8 mouse cellular contexts compared by ENCODE assay signal in the genomic region with DNA sequence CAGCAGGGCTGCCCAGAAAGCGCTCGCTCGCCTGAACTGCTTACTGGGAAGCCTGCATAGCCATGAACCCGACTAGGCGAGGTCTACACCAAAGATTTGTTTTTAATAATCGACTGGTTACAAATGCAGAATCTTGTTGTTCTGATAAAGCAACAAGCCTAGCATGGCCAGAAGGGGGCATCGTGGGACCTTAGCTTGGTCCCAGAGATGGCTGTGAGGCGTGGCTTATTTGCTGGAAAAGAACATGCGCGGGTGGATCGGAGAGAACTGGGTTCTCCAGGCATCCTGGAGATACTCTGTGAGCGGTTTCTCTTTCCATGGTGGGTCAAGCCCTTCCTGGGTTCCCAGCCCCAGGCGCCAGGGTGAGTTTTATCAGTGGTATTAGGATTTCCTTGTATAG. TPM values are rescaled to one million over a fixed set of nuclear protein-coding genes. Genes with fewer than 3 reads are reported as not detected.
A peak's percentile ranks its signal among the peaks of the same experiment; 100 is the strongest.
DNase-seq lines count a peak whose midpoint lies in the region; ATAC-seq and TF ChIP-seq lines count a peak whose summit lies in the region.

No protein-coding gene starts in this region.

- ATAC-seq in forebrain, embryonic 11.5 days (replicated peaks; ENCODE audit: low FRiP score), result no peak
- ATAC-seq in common myeloid progenitor, adult 5-6 weeks (replicated peaks; ENCODE audit: low read depth, poor library complexity, severe bottlenecking), result peak; percentile 36; the same call in 1 of the 2 replicates
- no peak for ATAC-seq in heart, postnatal 0 days (ENCODE audit: insufficient read depth, low read depth)
- ATAC-seq in midbrain, embryonic 16.5 days, result no peak

- 34% methylated on average over 13 of the region's 13 CpGs for WGBS in forebrain, embryonic 11.5 days
- WGBS in forebrain, embryonic 10.5 days, result 43% methylated on average over 13 of the region's 13 CpGs
- WGBS in heart, postnatal 0 days, result 33% methylated on average over 13 of the region's 13 CpGs
- 30% methylated on average over 13 of the region's 13 CpGs for WGBS in midbrain, embryonic 16.5 days

- no peaks in the 10 kb centered on the region for H3K27me3 ChIP-seq in forebrain, embryonic 11.5 days (ENCODE audit: control insufficient read depth, insufficient read depth, low read length)
- no peaks in the 10 kb centered on the region for H3K27me3 ChIP-seq in forebrain, embryonic 10.5 days (ENCODE audit: poor library complexity, severe bottlenecking)
- no peaks in the 10 kb centered on the region for H3K27me3 ChIP-seq in heart, postnatal 0 days (ENCODE audit: control insufficient read depth, insufficient read depth, low read length)
- H3K27me3 ChIP-seq in midbrain, embryonic 16.5 days (ENCODE audit: control insufficient read depth, insufficient read depth, low read depth, low read length), result no peaks in the 10 kb centered on the region

- no peaks in the 10 kb centered on the region for H3K36me3 ChIP-seq in forebrain, embryonic 11.5 days (ENCODE audit: control insufficient read depth, insufficient read depth, low read length)
- no peaks in the 10 kb centered on the region for H3K36me3 ChIP-seq in forebrain, embryonic 10.5 days (replicated peaks)
- H3K36me3 ChIP-seq in heart, postnatal 0 days (replicated peaks; ENCODE audit: control insufficient read depth, insufficient read depth, low read length), result no peaks in the 10 kb centered on the region
- no peaks in the 10 kb centered on the region for H3K36me3 ChIP-seq in midbrain, embryonic 16.5 days (ENCODE audit: control insufficient read depth, insufficient read depth, low read length)

- H3K4me2 ChIP-seq in forebrain, embryonic 11.5 days (ENCODE audit: low read depth, low read length, severe bottlenecking), result no peak overlapping the region
- H3K4me2 ChIP-seq in heart, postnatal 0 days (ENCODE audit: low read depth, low read length), result no peak overlapping the region
- peak overlapping the region; percentile 21 for H3K4me2 ChIP-seq in midbrain, embryonic 16.5 days (ENCODE audit: low read length)

- no peaks in the 10 kb centered on the region for H3K4me1 ChIP-seq in forebrain, embryonic 11.5 days (replicated peaks; ENCODE audit: control insufficient read depth, insufficient read depth, low read length)
- H3K4me1 ChIP-seq in forebrain, embryonic 10.5 days, result peaks cover 6% of the 10 kb centered on the region; the same call in 1 of the 2 replicates
- H3K4me1 ChIP-seq in heart, postnatal 0 days (ENCODE audit: control insufficient read depth, insufficient read depth), result no peaks in the 10 kb centered on the region
- H3K4me1 ChIP-seq in midbrain, embryonic 16.5 days (ENCODE audit: control insufficient read depth, insufficient read depth, low read length), result no peaks in the 10 kb centered on the region

- H3K27ac ChIP-seq in forebrain, embryonic 11.5 days (ENCODE audit: low read depth, low read length), result no peak overlapping the region
- no peak overlapping the region for H3K27ac ChIP-seq in forebrain, embryonic 10.5 days
- no peak overlapping the region for H3K27ac ChIP-seq in heart, postnatal 0 days (ENCODE audit: low read depth)
- H3K27ac ChIP-seq in midbrain, embryonic 16.5 days (ENCODE audit: low read length), result no peak overlapping the region

- peak; percentile 50 for TF ChIP-seq CTCF in heart, postnatal 0 days (IDR thresholded peaks at IDR 0.05; ENCODE audit: low read depth)

- H3K4me3 ChIP-seq in forebrain, embryonic 11.5 days (ENCODE audit: low read depth, low read length), result no peak overlapping the region
- no peak overlapping the region for H3K4me3 ChIP-seq in forebrain, embryonic 10.5 days
- H3K4me3 ChIP-seq in heart, postnatal 0 days (ENCODE audit: low read depth, low read length), result no peak overlapping the region
- no peak overlapping the region for H3K4me3 ChIP-seq in midbrain, embryonic 16.5 days (ENCODE audit: low read depth, low read length)

- H3K9me3 ChIP-seq in forebrain, embryonic 11.5 days (ENCODE audit: control insufficient read depth, low read length), result no peaks in the 10 kb centered on the region
- H3K9me3 ChIP-seq in forebrain, embryonic 10.5 days, result no peaks in the 10 kb centered on the region
- no peaks in the 10 kb centered on the region for H3K9me3 ChIP-seq in heart, postnatal 0 days (replicated peaks; ENCODE audit: control insufficient read depth, low read length)
- no peaks in the 10 kb centered on the region for H3K9me3 ChIP-seq in midbrain, embryonic 16.5 days (replicated peaks; ENCODE audit: control insufficient read depth, low read length, poor library complexity, severe bottlenecking)

- peak; percentile 67 for DNase-seq in forebrain, embryonic 11.5 days (ENCODE audit: low spot score)
- DNase-seq in forebrain, embryonic 10.5 days (ENCODE audit: extremely low spot score, low spot score), result no peak
- DNase-seq in MN1 (ENCODE audit: low spot score), result peak; percentile 60
- peak; percentile 31 for DNase-seq in heart, postnatal 0 days (ENCODE audit: low spot score)
- peak; percentile 44 to 70 for DNase-seq in layer of hippocampus, postnatal 14 days (ENCODE audit: low spot score in 2 of 2)
- DNase-seq in thymus, postnatal 36 days, result no peak

- no peak overlapping the region for H3K9ac ChIP-seq in forebrain, embryonic 11.5 days (ENCODE audit: low read length)
- no peak overlapping the region for H3K9ac ChIP-seq in heart, postnatal 0 days (replicated peaks; ENCODE audit: low read depth, low read length)
- no peak overlapping the region for H3K9ac ChIP-seq in midbrain, embryonic 16.5 days (ENCODE audit: low read depth, low read length)

- TF ChIP-seq EP300 in heart, postnatal 0 days (IDR thresholded peaks at IDR 0.05; ENCODE audit: low read depth), result no peak

RNA-seq across cellular contexts. Expression of gene Mobp, which starts 35.0 kb away (rescaled TPM):
- polyA plus RNA-seq in forebrain, embryonic 11.5 days (2014; fragmentation: Nextera tagmentation; extraction: Ambion mirVana), result 1.9 and 3.2 TPM in 2 replicates
- polyA plus RNA-seq in forebrain, embryonic 10.5 days (2016; fragmentation: Nextera tagmentation; extraction: Ambion mirVana), result 1.7 and 1.9 TPM in 2 replicates
- not detected in 2 replicates for total RNA-seq in common myeloid progenitor, adult 5-6 weeks (2017)
- total RNA-seq in heart, postnatal 0 days (2014; rRNA removed; ENCODE audit: low replicate concordance), result not detected in 2 replicates
- polyA plus RNA-seq in heart, postnatal 0 days (2015; fragmentation: Nextera tagmentation; extraction: Ambion mirVana), result 0.04 and 0.07 TPM in 2 replicates
- 100 to 1,000 TPM; 369 to 380 TPM for total RNA-seq in layer of hippocampus, postnatal 14 days (2021)
- polyA plus RNA-seq in midbrain, embryonic 16.5 days (2015; fragmentation: Nextera tagmentation; extraction: Ambion mirVana), result 0.10 TPM in 1 of 2 replicates, not detected in the other

RNA-seq across cellular contexts. Expression of gene Rpsa, which starts 57.0 kb away (rescaled TPM):
- 1,443 and 1,598 TPM in 2 replicates for polyA plus RNA-seq in forebrain, embryonic 11.5 days (2014; fragmentation: Nextera tagmentation; extraction: Ambion mirVana)
- 1,594 and 1,616 TPM in 2 replicates for polyA plus RNA-seq in forebrain, embryonic 10.5 days (2016; fragmentation: Nextera tagmentation; extraction: Ambion mirVana)
- 5,315 and 5,374 TPM in 2 replicates for total RNA-seq in common myeloid progenitor, adult 5-6 weeks (2017)
- 1,454 and 1,728 TPM in 2 replicates for total RNA-seq in heart, postnatal 0 days (2014; rRNA removed; ENCODE audit: low replicate concordance)
- polyA plus RNA-seq in heart, postnatal 0 days (2015; fragmentation: Nextera tagmentation; extraction: Ambion mirVana), result 572 and 602 TPM in 2 replicates
- total RNA-seq in layer of hippocampus, postnatal 14 days (2021), result 100 to 1,000 TPM; 534 to 557 TPM
- 846 and 879 TPM in 2 replicates for polyA plus RNA-seq in midbrain, embryonic 16.5 days (2015; fragmentation: Nextera tagmentation; extraction: Ambion mirVana)

Comparison
In these comparisons a context has a peak if more than half of its experiments do, and no peak if none do; other contexts are left out.
1. DNase-seq: peak in forebrain, embryonic 11.5 days (single experiment), MN1 (single experiment), heart, postnatal 0 days (single experiment) and layer of hippocampus, postnatal 14 days (2 of 2); none in forebrain, embryonic 10.5 days (single experiment) and thymus, postnatal 36 days (0 of 2).